Mouse (Mus musculus) embryonic stem cell, embryonic (primary cell): ENCODE data around the gene Ddias.

Source experiments
- CTCF ChIA-PET, 4 experiments: fragments of 300-600 bp in 2 of 4; fragments of 350-600 bp in 2 of 4; sonication (Branson Sonifier 250); formaldehyde crosslinking; loops; one replicate each; lab custom pipeline; 2022; ENCODE audit warnings: inconsistent platforms in 2 of 4; lab: Charles Lee
- POLR2A ChIA-PET, 4 experiments: fragments of 300-600 bp in 2 of 4; fragments of 350-600 bp in 2 of 4; sonication (Branson Sonifier 250); formaldehyde crosslinking; loops; one replicate each; lab custom pipeline; 2022; ENCODE audit warnings: antibody characterized with exemption in 4 of 4, inconsistent platforms in 1 of 4; lab: Charles Lee

Ddias gene

GRCm38 (mm10) chr7:92878575-92879285, 4.7 kb upstream of the Ddias start:
- ChIA-PET CTCF (interaction anchor here in 1 of 4 experiments (0.9 kb wide), 1 partner anchor 25 kb away, joined by 3 read pairs; no protein-coding TSS in a partner anchor), POLR2A (interaction anchor here in 3 of 4 experiments (0.5 to 1.5 kb wide), 5 partner anchors 9 to 183 kb away, joined by 3 to 7 read pairs (median 3); no protein-coding TSS in a partner anchor)

GRCm38 (mm10) chr7:92876538-92876937, 2.5 kb upstream of the Ddias start:
- POLR2A ChIA-PET: interaction anchor here in 3 of 4 experiments (0.6 to 5.3 kb wide), 19 partner anchors 7 to 316 kb away, joined by 3 to 67 read pairs (median 4); partner anchors contain the start of genes Pcf11 (in 2 of the 3) and Ccdc90b (in 1 of the 3)

GRCm38 (mm10) chr7:92876066-92876465, 2.0 kb upstream of the Ddias start:
- ChIA-PET POLR2A (interaction anchor here in 3 of 4 experiments (0.5 to 5.3 kb wide), 24 partner anchors 8 to 607 kb away, joined by 3 to 67 read pairs (median 4); partner anchors contain the start of genes Pcf11 (in 2 of the 3) and Ccdc90b (in 1 of the 3)), CTCF (interaction anchor here in 2 of 4 experiments (0.5 to 0.7 kb wide), 2 partner anchors 42 to 351 kb away, joined by 3 to 4 read pairs; no protein-coding TSS in a partner anchor)

More at GRCm38 (mm10) chr7:92876538-92876937, 2.5 kb upstream of the Ddias start:
- CTCF ChIA-PET: interaction anchor here in 2 of 4 experiments (0.5 to 0.7 kb wide), 2 partner anchors 43 to 350 kb away, joined by 3 to 4 read pairs; no protein-coding TSS in a partner anchor

GRCm38 (mm10) chr7:92874761-92875408, 838 bp upstream of the Ddias start:
- ChIA-PET CTCF (interaction anchor here in 3 of 4 experiments (0.6 to 1.4 kb wide), 15 partner anchors 8 to 324 kb away, joined by 3 to 9 read pairs (median 4); no protein-coding TSS in a partner anchor), POLR2A (interaction anchor here (0.6 to 5.3 kb wide), 125 partner anchors 8 to 695 kb away, joined by 3 to 86 read pairs (median 5); partner anchors contain the start of genes Ccdc90b (in 3 of the 4), Fam181b (in 3 of the 4), Pcf11 (in 3 of the 4) and Rab30 (in 3 of the 4))

GRCm38 (mm10) chr7:92871596-92871995, 2.5 kb downstream of the Ddias start:
- ChIA-PET POLR2A (interaction anchor here in 2 of 4 experiments (1.0 to 2.0 kb wide), 2 partner anchors 202 to 207 kb away, joined by 3 to 4 read pairs; partner anchors contain the start of gene Pcf11 (in 1 of the 2)), CTCF (interaction anchor here in 1 of 4 experiments (0.6 kb wide), 1 partner anchor 163 kb away, joined by 5 read pairs; no protein-coding TSS in a partner anchor)

- CTCF ChIA-PET: no interaction called here
- POLR2A ChIA-PET: interaction anchor here in 3 of 4 experiments (0.6 to 1.9 kb wide), 10 partner anchors 14 to 1119 kb away, joined by 3 to 7 read pairs (median 3); partner anchors contain the start of genes Pcf11 (in 1 of the 3) and Rab30 (in 1 of the 3)
These were observed 3.9 kb downstream of the Ddias start for GRCm38 (mm10) chr7:92870161-92870560.

GRCm38 (mm10) chr7:92866526-92866925, 7.5 kb downstream of the Ddias start:
- CTCF ChIA-PET: interaction anchor here (0.6 to 1.4 kb wide), 6 partner anchors 9 to 236 kb away, joined by 3 to 5 read pairs (median 3); no protein-coding TSS in a partner anchor

GRCm38 (mm10) chr7:92848246-92848645, 25.8 kb downstream of the Ddias start:
- ChIA-PET CTCF (no interaction called here), POLR2A (no interaction called here)

More at GRCm38 (mm10) chr7:92866526-92866925, 7.5 kb downstream of the Ddias start:
- POLR2A ChIA-PET: interaction anchor here in 3 of 4 experiments (0.8 to 3.6 kb wide), 8 partner anchors 8 to 228 kb away, joined by 3 to 24 read pairs (median 3); partner anchors contain the start of genes Ddias (in 1 of the 3) and Prcp (in 1 of the 3)

GRCm38 (mm10) chr7:92842254-92842653, 31.8 kb downstream of the Ddias start:
- POLR2A ChIA-PET: interaction anchor here in 1 of 4 experiments (0.6 to 1.2 kb wide), 2 partner anchors 64 to 370 kb away, joined by 3 to 4 read pairs; no protein-coding TSS in a partner anchor
- CTCF ChIA-PET: no interaction called here

- ChIA-PET POLR2A (interaction anchor here in 1 of 4 experiments (0.6 kb wide), 1 partner anchor 75 kb away, joined by 3 read pairs; no protein-coding TSS in a partner anchor), CTCF (interaction anchor here in 2 of 4 experiments (0.5 to 0.6 kb wide), 2 partner anchors 66 to 142 kb away, joined by 3 read pairs; no protein-coding TSS in a partner anchor)
These were observed 36.1 kb downstream of the Ddias start for GRCm38 (mm10) chr7:92837907-92838306.

GRCm38 (mm10) chr7:92837226-92837625, 36.8 kb downstream of the Ddias start:
- POLR2A ChIA-PET: interaction anchor here in 1 of 4 experiments (0.6 kb wide), 2 partner anchors 74 to 184 kb away, joined by 3 to 5 read pairs; no protein-coding TSS in a partner anchor
- CTCF ChIA-PET: interaction anchor here in 2 of 4 experiments (0.5 to 0.6 kb wide), 2 partner anchors 66 to 141 kb away, joined by 3 read pairs; no protein-coding TSS in a partner anchor

- CTCF ChIA-PET: interaction anchor here in 1 of 4 experiments (0.6 kb wide), 1 partner anchor 512 kb away, joined by 3 read pairs; no protein-coding TSS in a partner anchor
These were observed 37.6 kb downstream of the Ddias start for GRCm38 (mm10) chr7:92836447-92836846.

GRCm38 (mm10) chr7:92834391-92834790, 39.7 kb downstream of the Ddias start:
- POLR2A ChIA-PET: interaction anchor here in 1 of 4 experiments (2.0 kb wide), 1 partner anchor 40 kb away, joined by 5 read pairs; the partner anchor contains the start of genes Ddias and Prcp
- CTCF ChIA-PET: no interaction called here

More at GRCm38 (mm10) chr7:92836447-92836846, 37.6 kb downstream of the Ddias start:
- POLR2A ChIA-PET: no interaction called here

- CTCF ChIA-PET: no interaction called here
- POLR2A ChIA-PET: interaction anchor here in 1 of 4 experiments (2.0 kb wide), 1 partner anchor 42 kb away, joined by 5 read pairs; the partner anchor contains the start of genes Ddias and Prcp
These were observed 41.7 kb downstream of the Ddias start for GRCm38 (mm10) chr7:92832395-92832794.

- POLR2A ChIA-PET: no interaction called here
These were observed 46.1 kb downstream of the Ddias start for GRCm38 (mm10) chr7:92827981-92828380.

GRCm38 (mm10) chr7:92826248-92826647, 47.8 kb downstream of the Ddias start:
- ChIA-PET CTCF (no interaction called here), POLR2A (no interaction called here)

More at GRCm38 (mm10) chr7:92827981-92828380, 46.1 kb downstream of the Ddias start:
- CTCF ChIA-PET: no interaction called here

- POLR2A ChIA-PET: interaction anchor here in 2 of 4 experiments (0.6 to 0.9 kb wide), 2 partner anchors 47 to 54 kb away, joined by 3 to 13 read pairs; no protein-coding TSS in a partner anchor
- CTCF ChIA-PET: no interaction called here
These were observed 51.5 kb downstream of the Ddias start for GRCm38 (mm10) chr7:92822409-92823101.
